Mouse (Mus musculus) lung, embryonic 14.5 days (tissue): ENCODE results near the gene Dmrtb1. TPM values are rescaled to one million over a fixed set of nuclear protein-coding genes. Genes with fewer than 3 reads are reported as not detected.

Experiments used
- ATAC-seq: fragments of 200-750 bp; cut with Nextera tagmentation; 2 replicates; pipeline ENCODE4 v1.8.0; 2017; ENCODE audit warnings: mild to moderate bottlenecking, moderate TSS enrichment, moderate library complexity; ENCODE audit not compliant: insufficient read depth
- DNase-seq: peaks from one replicate; pipeline ENCODE4 v3.0.0-alpha.2; 2015
- H3K27ac ChIP-seq: fragments of 300-500 bp; sonication (generic); 2 replicates; pipeline ENCODE4 v1.5.1; 2014; ENCODE audit warnings: low read depth, mild to moderate bottlenecking, moderate library complexity
- H3K27me3 ChIP-seq: fragments of 300-500 bp; sonication (generic); 2 replicates; pipeline ENCODE4 v1.6.1; 2014; ENCODE audit warnings: low read length, control low read depth; ENCODE audit not compliant: insufficient read depth
- H3K36me3 ChIP-seq: fragments of 300-500 bp; sonication (generic); 2 replicates; pipeline ENCODE4 v1.6.1; 2014; ENCODE audit warnings: control low read depth; ENCODE audit not compliant: insufficient read depth
- H3K4me1 ChIP-seq: fragments of 300-500 bp; sonication (generic); 2 replicates; pipeline ENCODE4 v1.6.1; 2014; ENCODE audit warnings: antibody characterized with exemption, control low read depth; ENCODE audit not compliant: insufficient read depth
- H3K4me2 ChIP-seq: fragments of 300-500 bp; sonication (generic); 2 replicates; pipeline ENCODE4 v1.6.1; 2014; ENCODE audit warnings: mild to moderate bottlenecking
- H3K4me3 ChIP-seq: fragments of 300-500 bp; sonication (generic); 2 replicates; pipeline ENCODE4 v1.5.1; 2014; ENCODE audit warnings: low read depth, low read length
- H3K9ac ChIP-seq: fragments of 300-500 bp; sonication (generic); 2 replicates; pipeline ENCODE4 v1.6.1; 2014
- H3K9me3 ChIP-seq: fragments of 300-500 bp; sonication (generic); 2 replicates; pipeline ENCODE4 v1.6.1; 2016; ENCODE audit warnings: low read depth, low read length, control low read depth
- CTCF ChIP-seq: IDR thresholded peaks from 2 replicates; pipeline ENCODE4 v1.5.1; 2016; ENCODE audit warnings: antibody characterized with exemption, low read depth
- WGBS: fragments of 180-500 bp; shearing (Covaris S2); extraction: QIAGEN DNeasy Blood & Tissue Kit; methylation state at CpG from one replicate; pipeline ENCODE4 v1.1.7; 2014; 5-methylcytosine and 5-hydroxymethylcytosine counted together
- polyA plus RNA-seq: library from polyadenylated mRNA; unstranded; fragments of >200 nt; fragmentation: Nextera tagmentation; extraction: Ambion mirVana; gene quantifications from 2 replicates; pipeline ENCODE4 v1.2.1, GENCODE M21; 2014

The Dmrtb1 gene
- polyA plus RNA-seq, 1 experiment from 2014 or later = not detected

DNA sequence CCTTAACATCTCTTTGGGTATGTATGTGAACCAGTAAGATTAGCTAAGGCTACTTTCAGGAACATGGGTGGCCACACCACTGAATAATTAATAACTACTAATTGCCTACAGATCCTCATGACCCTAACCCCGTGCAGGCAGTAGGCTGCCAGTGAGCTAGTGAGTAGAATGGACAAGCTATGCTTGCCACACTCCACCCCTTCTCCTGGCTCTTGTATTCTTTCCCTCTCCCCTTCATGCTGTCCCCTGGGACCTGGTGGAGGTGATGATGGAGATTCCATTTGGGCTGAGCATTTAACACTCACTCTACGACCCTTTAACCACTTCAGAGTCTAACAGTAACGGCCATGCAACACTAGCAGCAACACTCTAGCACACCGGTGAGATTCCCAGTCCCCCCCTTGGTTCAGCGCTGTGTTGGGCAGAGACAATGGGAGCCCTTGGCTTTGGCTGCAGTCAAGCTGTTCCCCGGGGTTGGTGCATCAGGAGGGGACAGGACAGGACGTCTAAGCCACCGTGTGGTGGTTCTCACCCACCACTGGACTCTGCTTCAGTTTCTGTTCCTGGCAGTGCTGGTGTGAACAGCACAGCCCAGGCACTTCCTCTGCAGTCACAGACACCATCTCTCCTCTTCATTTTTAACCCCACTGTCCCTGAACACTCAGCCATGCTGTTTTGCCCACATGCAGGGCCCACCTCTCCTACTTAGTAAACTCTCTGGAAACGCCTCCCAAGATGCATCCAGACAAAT, 2.8 kb downstream of the Dmrtb1 start:
- H3K9me3 ChIP-seq = no peaks in the 10 kb centered on the region
- ATAC-seq = no peak
- no peak overlapping the region for H3K4me3 ChIP-seq
- 48% methylated on average over 9 of the region's 9 CpGs for WGBS
- DNase-seq = no peak
- no peak for TF ChIP-seq CTCF
- H3K27ac ChIP-seq = no peak overlapping the region
- H3K9ac ChIP-seq = no peak overlapping the region
- no peaks in the 10 kb centered on the region for H3K36me3 ChIP-seq
- no peaks in the 10 kb centered on the region for H3K4me1 ChIP-seq
- H3K27me3 ChIP-seq = no peaks in the 10 kb centered on the region
- H3K4me2 ChIP-seq = no peak overlapping the region

DNA sequence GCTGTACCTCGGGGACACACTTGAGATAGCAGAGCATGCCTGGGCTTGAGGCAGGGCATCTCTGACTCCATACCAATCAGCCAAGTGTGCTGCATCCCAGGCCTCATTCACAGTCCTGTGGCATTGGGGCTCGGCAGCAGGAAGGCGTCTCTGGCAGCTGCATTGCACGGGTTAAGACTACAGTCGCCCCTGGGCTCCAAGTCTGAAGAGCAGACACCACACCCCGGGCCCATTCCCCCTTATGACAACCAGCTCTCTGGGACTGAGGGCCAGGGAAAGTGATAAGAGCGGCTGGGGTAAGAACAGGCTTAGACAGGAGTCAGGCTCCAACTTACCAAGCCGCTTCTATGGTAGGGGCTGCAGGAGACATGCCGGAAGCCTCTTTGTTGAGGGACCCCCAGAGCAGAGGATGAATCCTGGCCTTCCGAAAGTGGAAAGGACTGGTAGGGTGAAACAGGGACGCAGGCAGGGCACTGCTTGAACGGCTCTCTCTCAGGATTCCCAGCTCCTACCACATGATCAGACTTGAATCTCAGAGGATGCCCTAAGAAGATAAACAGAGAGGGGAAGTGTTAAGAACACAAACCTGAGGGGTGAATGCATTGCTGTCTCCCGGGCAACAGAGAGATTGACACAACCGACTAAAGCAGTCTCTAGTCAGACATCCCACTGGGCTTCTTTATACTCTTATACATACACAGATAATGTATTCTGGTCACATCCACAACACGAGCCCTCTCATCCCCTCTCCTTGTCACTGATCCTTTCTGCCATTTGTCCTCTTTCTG, 3.5 kb downstream of the Dmrtb1 start:
- H3K36me3 ChIP-seq = no peaks in the 10 kb centered on the region
- no peak overlapping the region for H3K9ac ChIP-seq
- no peak overlapping the region for H3K4me2 ChIP-seq
- no peak for TF ChIP-seq CTCF
- no peak overlapping the region for H3K4me3 ChIP-seq
- H3K9me3 ChIP-seq = no peaks in the 10 kb centered on the region
- ATAC-seq (no peak), DNase-seq (no peak)
- H3K27me3 ChIP-seq = no peaks in the 10 kb centered on the region
- H3K27ac ChIP-seq = no peak overlapping the region
- 27% methylated on average over 15 of the region's 15 CpGs for WGBS
- H3K4me1 ChIP-seq = no peaks in the 10 kb centered on the region

DNA sequence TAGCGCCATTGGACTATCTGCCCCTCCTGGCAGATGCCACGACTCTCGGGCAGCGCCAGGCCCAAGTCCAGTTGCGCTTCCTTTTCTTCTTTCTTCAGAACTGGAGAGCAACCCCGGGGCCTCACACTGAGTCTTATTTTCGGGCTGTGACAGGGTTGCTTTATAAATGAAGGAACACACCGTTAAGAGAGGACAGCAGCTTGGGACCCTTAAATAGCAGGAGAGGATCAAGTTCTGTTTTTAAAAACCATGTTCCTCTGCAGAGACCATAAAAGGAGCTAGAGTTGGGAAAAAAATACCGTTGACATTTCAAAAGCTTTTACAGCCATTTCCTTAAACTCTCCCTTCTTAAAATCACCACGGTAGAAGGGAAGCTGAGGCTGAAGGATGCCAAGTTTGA, 8.4 kb downstream of the Dmrtb1 start:
- H3K27me3 ChIP-seq = 0 out of 2 replicates have a peak, but pooled peaks cover 4% of the 10 kb centered on the region
- H3K9me3 ChIP-seq = no peaks in the 10 kb centered on the region
- no peak for ATAC-seq
- no peak overlapping the region for H3K9ac ChIP-seq
- WGBS = 59% methylated on average over 10 of the region's 10 CpGs
- H3K27ac ChIP-seq = no peak overlapping the region
- H3K36me3 ChIP-seq = no peaks in the 10 kb centered on the region
- H3K4me2 ChIP-seq = no peak overlapping the region
- H3K4me3 ChIP-seq = no peak overlapping the region
- H3K4me1 ChIP-seq = no peaks in the 10 kb centered on the region
- TF ChIP-seq CTCF = no peak
- DNase-seq = no peak

DNA sequence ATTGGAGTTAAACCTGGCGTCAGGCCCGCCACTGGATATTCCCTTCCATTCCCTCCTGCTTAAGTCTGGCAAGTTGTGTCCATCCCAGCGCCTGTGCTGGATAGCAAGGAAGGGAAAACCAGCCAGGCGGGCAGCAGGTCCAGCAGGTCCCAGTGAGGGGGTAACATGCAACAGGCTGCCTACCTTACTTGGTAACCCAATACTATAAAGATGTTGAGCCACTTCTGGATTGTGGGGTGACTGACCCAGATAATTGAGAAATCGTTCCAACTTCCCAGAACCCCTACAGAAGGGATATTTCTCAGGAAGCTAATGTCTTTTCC, 9.7 kb downstream of the Dmrtb1 start:
- no peaks in the 10 kb centered on the region for H3K9me3 ChIP-seq
- H3K4me1 ChIP-seq = no peaks in the 10 kb centered on the region
- 0 out of 2 replicates have a peak, but pooled peaks cover 4% of the 10 kb centered on the region for H3K27me3 ChIP-seq
- no peak overlapping the region for H3K27ac ChIP-seq
- H3K9ac ChIP-seq = no peak overlapping the region
- no peak; the same call in 1 of the 2 replicates for ATAC-seq
- WGBS = 16% methylated on average over 5 of the region's 5 CpGs
- DNase-seq = no peak
- no peak overlapping the region for H3K4me3 ChIP-seq
- H3K36me3 ChIP-seq = no peaks in the 10 kb centered on the region
- no peak overlapping the region; the same call in 1 of the 2 replicates for H3K4me2 ChIP-seq
- no peak for TF ChIP-seq CTCF

DNA sequence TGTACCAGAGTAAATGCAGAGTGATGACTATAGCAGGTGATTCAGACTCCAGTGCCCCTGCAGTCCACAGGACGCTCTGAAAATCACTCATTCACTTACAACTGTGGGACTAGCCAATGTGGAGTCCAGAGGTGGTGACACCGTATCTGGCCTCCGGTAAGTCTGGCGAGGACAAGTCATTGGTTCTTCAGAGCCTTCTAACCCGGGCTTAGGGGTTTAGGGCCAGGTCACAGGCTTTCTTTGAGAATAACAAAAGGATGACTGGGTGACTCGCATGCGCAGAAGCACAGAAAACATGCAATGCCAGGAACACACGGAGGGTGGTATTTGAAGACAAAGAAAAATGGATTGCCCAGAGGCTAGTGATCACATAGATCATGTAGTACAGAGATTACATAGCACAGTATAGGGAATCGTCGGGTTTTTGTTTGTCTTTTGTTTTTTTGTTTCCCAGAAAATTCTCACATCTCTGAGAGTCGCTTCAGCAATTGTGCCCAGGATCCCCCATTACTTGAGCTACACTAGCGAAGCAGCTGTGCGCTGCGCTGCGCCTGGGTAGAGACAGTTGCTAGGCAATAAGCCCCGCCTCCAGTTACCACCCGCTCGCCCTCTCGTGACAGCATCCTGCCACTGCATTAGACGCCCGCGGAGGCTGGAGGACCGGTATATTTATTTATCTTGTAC, 10.2 kb downstream of the Dmrtb1 start:
- Histone ChIP-seq H3K36me3 (no peaks in the 10 kb centered on the region), H3K4me3 (no peak overlapping the region), H3K4me2 (peak overlapping the region; percentile 28; the same call in 1 of the 2 replicates), H3K27me3 (0 out of 2 replicates have a peak, but pooled peaks cover 4% of the 10 kb centered on the region), H3K27ac (no peak overlapping the region), H3K4me1 (no peaks in the 10 kb centered on the region), H3K9me3 (no peaks in the 10 kb centered on the region), H3K9ac (no peak overlapping the region)
- 18% methylated on average over 23 of the region's 23 CpGs for WGBS
- peak; percentile 73 for TF ChIP-seq CTCF
- DNase-seq (peak; percentile 94), ATAC-seq (peak; percentile 92)

DNA sequence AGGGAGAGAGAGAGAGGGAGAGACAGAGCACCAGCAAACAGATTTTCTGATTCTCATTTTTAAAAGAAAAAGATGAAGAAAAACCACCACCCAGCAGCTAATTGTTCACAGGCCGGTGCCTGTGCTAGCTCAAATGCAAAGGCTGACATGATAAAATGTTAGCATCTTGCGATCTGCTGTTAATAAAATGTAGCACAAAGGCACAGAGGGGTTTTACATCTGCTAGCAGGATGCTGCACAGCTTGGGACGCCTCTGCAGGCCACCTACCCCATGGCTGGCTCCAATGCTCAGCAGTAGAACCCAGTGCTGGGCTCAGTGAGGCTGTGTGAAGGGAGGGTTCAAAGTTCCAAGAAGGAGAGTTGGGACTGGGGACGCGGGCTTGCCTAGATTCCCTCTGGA, 13.3 kb downstream of the Dmrtb1 start:
- Histone ChIP-seq H3K4me2 (no peak overlapping the region), H3K9ac (no peak overlapping the region), H3K36me3 (no peaks in the 10 kb centered on the region), H3K4me1 (no peaks in the 10 kb centered on the region), H3K27ac (no peak overlapping the region), H3K27me3 (0 out of 2 replicates have a peak, but pooled peaks cover 4% of the 10 kb centered on the region), H3K9me3 (no peaks in the 10 kb centered on the region), H3K4me3 (no peak overlapping the region)
- WGBS = 68% methylated on average over 5 of the region's 5 CpGs
- DNase-seq = no peak
- no peak for TF ChIP-seq CTCF
- no peak for ATAC-seq

DNA sequence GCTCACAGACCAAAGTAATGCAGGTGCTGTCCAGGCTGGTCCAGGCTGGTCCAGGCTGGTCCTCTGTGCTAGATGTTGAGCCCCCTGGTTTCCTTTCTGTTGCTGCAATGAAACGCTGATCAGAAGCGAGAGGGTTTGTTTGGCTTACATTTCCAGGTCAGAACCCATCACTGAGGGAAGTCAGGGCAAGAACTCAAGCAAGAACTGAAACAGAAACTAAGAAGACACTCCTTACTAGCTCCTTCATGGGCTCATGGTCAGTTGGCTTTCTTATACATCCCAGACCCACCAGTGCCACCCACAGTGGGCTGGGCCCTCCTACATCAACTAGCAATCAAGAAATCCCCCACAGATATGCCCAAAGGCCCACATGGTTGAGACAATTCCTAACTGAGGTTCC, 15.5 kb downstream of the Dmrtb1 start:
- Histone ChIP-seq H3K27ac (no peak overlapping the region), H3K27me3 (0 out of 2 replicates have a peak, but pooled peaks cover 4% of the 10 kb centered on the region), H3K4me3 (no peak overlapping the region), H3K36me3 (no peaks in the 10 kb centered on the region), H3K9me3 (no peaks in the 10 kb centered on the region), H3K4me2 (no peak overlapping the region), H3K9ac (no peak overlapping the region), H3K4me1 (no peaks in the 10 kb centered on the region)
- no peak for ATAC-seq
- no peak for TF ChIP-seq CTCF
- DNase-seq = no peak
- 80% methylated on average over 2 of the region's 2 CpGs for WGBS
